Mouse (Mus musculus): ENCODE data around the gene Atp6v1e1. TPM values are rescaled to one million over a fixed set of nuclear protein-coding genes. Genes with fewer than 3 reads are reported as not detected.

Atp6v1e1 gene
- total and polyA plus RNA-seq, 3 experiments, result 76.9 to 95.2 (median 91.6) TPM

GRCm38 (mm10) chr6:120784351-120784750, 38.2 kb downstream of the Atp6v1e1 start:
- dilution Hi-C loops (cut with MboI; ENCODE audit: extremely low pct_ligation_motif_present, extremely low pct_unique_long_range_greater_than_20kb, low sequenced_read_pairs) (no loop called here), in situ Hi-C loops (cut with MboI; ENCODE audit: low pct_ligation_motif_present, low pct_unique_long_range_greater_than_20kb, low sequenced_read_pairs) (no loop called here)
- Histone ChIP-seq H3K9me3 (replicated peaks; ENCODE audit: low read length) (no peaks in the 10 kb centered on the region), H3K36me3 (replicated peaks in 1 of 2; ENCODE audit: control insufficient read depth in 1 of 2, insufficient read depth in 1 of 2, low read length in 1 of 2) (peaks cover 4 to 26% of the 10 kb centered on the region in 2 experiments), H3K79me2 (replicated peaks; ENCODE audit: control insufficient read depth, extremely low read depth, insufficient read depth, poor library complexity, severe bottlenecking) (no peaks in the 10 kb centered on the region), H3K4me2 (ENCODE audit: insufficient read depth, low read depth, poor library complexity, severe bottlenecking) (no peak overlapping the region), H3K4me3 (replicated peaks in 1 of 3; ENCODE audit: low read depth in 2 of 3, low read length in 2 of 3, poor library complexity in 1 of 3) (no peak overlapping the region), H3K27me3 (replicated peaks) (no peaks in the 10 kb centered on the region), H3K4me1 (ENCODE audit: control insufficient read depth in 1 of 2, insufficient read depth in 2 of 2) (peaks cover 0 to 10% of the 10 kb centered on the region in 2 experiments; a peak in 2 of 4 replicates), H3K9ac (ENCODE audit: insufficient read depth, low read depth) (no peak overlapping the region), H3K27ac (ENCODE audit: insufficient read depth, low read depth) (no peak overlapping the region)
- TF ChIP-seq MAFK (IDR thresholded peaks at IDR 0.05; ENCODE audit: insufficient replicate concordance, low read length) (no peak), E2F4 (IDR thresholded peaks at IDR 0.05; ENCODE audit: insufficient replicate concordance, low read depth, low read length) (no peak), GABPA (IDR thresholded peaks at IDR 0.05; ENCODE audit: insufficient replicate concordance, low read depth, low read length) (no peak), POLR2A (IDR thresholded peaks at IDR 0.05; ENCODE audit: low read depth, low read length) (no peak), RAD21 (IDR thresholded peaks at IDR 0.05; ENCODE audit: low read depth, low read length) (no peak), ZC3H11A (IDR thresholded peaks at IDR 0.05; ENCODE audit: low read depth, low read length) (no peak), UBTF (IDR thresholded peaks at IDR 0.05; ENCODE audit: low read depth, low read length) (no peak), ZKSCAN1 (IDR thresholded peaks at IDR 0.05; ENCODE audit: borderline replicate concordance, low read depth, low read length) (no peak), IRF4 (IDR thresholded peaks at IDR 0.05; ENCODE audit: low read depth, low read length) (no peak), MYC (IDR thresholded peaks at IDR 0.05; ENCODE audit: low read depth, low read length) (no peak), MAX (IDR thresholded peaks at IDR 0.05; ENCODE audit: low read length) (no peak), JUND (conservative IDR thresholded peaks at IDR 0.05; ENCODE audit: low read depth, low read length) (no peak), JUN (IDR thresholded peaks at IDR 0.05; ENCODE audit: insufficient read depth, low read depth, low read length) (no peak), SIN3A (IDR thresholded peaks at IDR 0.05; ENCODE audit: low read length) (no peak), ZNF384 (IDR thresholded peaks at IDR 0.05; ENCODE audit: low read depth, low read length) (no peak), MEF2A (IDR thresholded peaks at IDR 0.05; ENCODE audit: borderline replicate concordance, low read depth, low read length) (no peak), USF1 (IDR thresholded peaks at IDR 0.05; ENCODE audit: low read depth, low read length) (no peak), NRF1 (IDR thresholded peaks at IDR 0.05; ENCODE audit: low read depth, low read length) (no peak)
- DNase-seq (ENCODE audit: extremely low read depth), result no peak

GRCm38 (mm10) chr6:120782948-120783347, 39.6 kb downstream of the Atp6v1e1 start:
- Histone ChIP-seq H3K79me2 (replicated peaks; ENCODE audit: control insufficient read depth, extremely low read depth, insufficient read depth, poor library complexity, severe bottlenecking) (no peaks in the 10 kb centered on the region), H3K4me2 (ENCODE audit: insufficient read depth, low read depth, poor library complexity, severe bottlenecking) (no peak overlapping the region), H3K4me1 (ENCODE audit: control insufficient read depth in 1 of 2, insufficient read depth in 2 of 2) (peaks cover 0 to 10% of the 10 kb centered on the region in 2 experiments; a peak in 2 of 4 replicates), H3K27me3 (replicated peaks) (no peaks in the 10 kb centered on the region), H3K36me3 (replicated peaks in 1 of 2; ENCODE audit: control insufficient read depth in 1 of 2, insufficient read depth in 1 of 2, low read length in 1 of 2) (peaks cover 0 to 17% of the 10 kb centered on the region in 2 experiments), H3K9ac (ENCODE audit: insufficient read depth, low read depth) (no peak overlapping the region), H3K4me3 (replicated peaks in 1 of 3; ENCODE audit: low read depth in 2 of 3, low read length in 2 of 3, poor library complexity in 1 of 3) (no peak overlapping the region), H3K9me3 (replicated peaks; ENCODE audit: low read length) (no peaks in the 10 kb centered on the region), H3K27ac (ENCODE audit: insufficient read depth, low read depth) (no peak overlapping the region)
- TF ChIP-seq EP300 (IDR thresholded peaks at IDR 0.05; ENCODE audit: low read length), result no peak
- TF ChIP-seq CTCF (conservative IDR thresholded peaks at IDR 0.05 in 1 of 2, IDR thresholded peaks at IDR 0.05 in 1 of 2; ENCODE audit: low read depth in 2 of 2, low read length in 2 of 2), result no peak
- 0 out of 2 replicates have a peak, but pooled peaks have one; percentile 24 for TF ChIP-seq ZNF384 (IDR thresholded peaks at IDR 0.05; ENCODE audit: low read depth, low read length)
- TF ChIP-seq KAT2A (IDR thresholded peaks at IDR 0.05; ENCODE audit: insufficient replicate concordance, low read length), result no peak
- TF ChIP-seq NRF1 (IDR thresholded peaks at IDR 0.05; ENCODE audit: low read depth, low read length), result no peak
- DNase-seq (ENCODE audit: extremely low read depth), result no peak
- dilution Hi-C loops (cut with MboI; ENCODE audit: extremely low pct_ligation_motif_present, extremely low pct_unique_long_range_greater_than_20kb, low sequenced_read_pairs), result no loop called here
- in situ Hi-C loops (cut with MboI; ENCODE audit: low pct_ligation_motif_present, low pct_unique_long_range_greater_than_20kb, low sequenced_read_pairs), result no loop called here

All from CH12.LX (cell line).